In genomic region chr3:117051431-117051830, GRCm38 (mm10) we compare ENCODE assay signal across 16 mouse cellular contexts.
"Had no signal": no experiment of that assay in that cellular context is flagged by ENCODE, and none has a peak within 500 bp of the region (broad histone marks: within the 10 kb centered on the region; RNA-seq: fewer than 3 reads in every experiment).

No protein-coding gene starts in this region.

- DNase-seq: right cerebral cortex, adult 18-20 months; right cerebral cortex, postnatal 14 days; right cerebral cortex, postnatal 25 days; right cerebral cortex, postnatal 4 days; spleen, adult 18-20 months; thymus, adult 18-20 months; thymus, adult 2 months; thymus, postnatal 14 days; thymus, postnatal 25 days; thymus, postnatal 36 days; thymus, postnatal 4 days had no signal

- H3K27me3 ChIP-seq: neural tube, embryonic 12.5 days; neural tube, embryonic 13.5 days; neural tube, embryonic 15.5 days; stomach, embryonic 15.5 days had no signal

- H3K27ac ChIP-seq: neural tube, embryonic 12.5 days; neural tube, embryonic 13.5 days; neural tube, embryonic 15.5 days; stomach, embryonic 15.5 days; stomach, postnatal 0 days had no signal

- H3K4me3 ChIP-seq: neural tube, embryonic 12.5 days; neural tube, embryonic 13.5 days; neural tube, embryonic 15.5 days; stomach, embryonic 15.5 days had no signal

- H3K9ac ChIP-seq: neural tube, embryonic 12.5 days; neural tube, embryonic 13.5 days; neural tube, embryonic 15.5 days; stomach, embryonic 15.5 days had no signal

- H3K36me3 ChIP-seq: neural tube, embryonic 12.5 days; neural tube, embryonic 13.5 days; neural tube, embryonic 15.5 days; stomach, embryonic 15.5 days had no signal

- H3K4me1 ChIP-seq: neural tube, embryonic 12.5 days; neural tube, embryonic 13.5 days; neural tube, embryonic 15.5 days; stomach, embryonic 15.5 days had no signal

- H3K9me3 ChIP-seq: neural tube, embryonic 12.5 days; neural tube, embryonic 13.5 days; neural tube, embryonic 15.5 days; stomach, embryonic 15.5 days had no signal

- H3K4me2 ChIP-seq: neural tube, embryonic 12.5 days; neural tube, embryonic 13.5 days; neural tube, embryonic 15.5 days; stomach, embryonic 15.5 days had no signal
